Mouse (Mus musculus) midbrain, embryonic 11.5 days (tissue): ENCODE results near the gene Shcbp1. TPM values are rescaled to one million over a fixed set of nuclear protein-coding genes. Genes with fewer than 3 reads are reported as not detected.
"Not testable (repeated sequence)": the region's sequence is repeated elsewhere in the genome, so short reads cannot be mapped to it uniquely, and the experiment has no call there.

Source experiments
- ATAC-seq: fragments of 200-750 bp; cut with Nextera tagmentation; 2 replicates; pipeline ENCODE4 v1.8.0; 2017; ENCODE audit warnings: moderate TSS enrichment, moderate library complexity; ENCODE audit not compliant: low FRiP score
- DNase-seq: peaks from one replicate; pipeline ENCODE4 v3.0.0; 2015; ENCODE audit warnings: low spot score; ENCODE audit errors: missing footprints
- H3K27ac ChIP-seq: fragments of 300-500 bp; sonication (generic); 2 replicates; pipeline ENCODE4 v1.5.1; 2014; ENCODE audit warnings: low read depth, low read length
- H3K27me3 ChIP-seq: fragments of 300-500 bp; sonication (generic); 2 replicates; pipeline ENCODE4 v1.6.1; 2014; ENCODE audit warnings: mild to moderate bottlenecking, low read length, moderate library complexity, mixed read lengths; ENCODE audit not compliant: control insufficient read depth, insufficient read depth
- H3K36me3 ChIP-seq: fragments of 300-500 bp; sonication (generic); 2 replicates; pipeline ENCODE4 v1.6.1; 2014; ENCODE audit warnings: mild to moderate bottlenecking, low read length, moderate library complexity, mixed read lengths; ENCODE audit not compliant: control insufficient read depth, insufficient read depth
- H3K4me1 ChIP-seq: fragments of 300-500 bp; sonication (generic); 2 replicates; pipeline ENCODE4 v1.6.1; 2014; ENCODE audit warnings: low read length; ENCODE audit not compliant: control insufficient read depth, insufficient read depth
- H3K4me2 ChIP-seq: fragments of 300-500 bp; sonication (generic); 2 replicates; pipeline ENCODE4 v1.6.1; 2014; ENCODE audit warnings: mild to moderate bottlenecking, moderate library complexity
- H3K4me3 ChIP-seq: fragments of 300-500 bp; sonication (generic); 2 replicates; pipeline ENCODE4 v1.5.1; 2014; ENCODE audit warnings: low read depth, low read length
- H3K9ac ChIP-seq: fragments of 300-500 bp; sonication (generic); 2 replicates; pipeline ENCODE4 v1.6.1; 2014; ENCODE audit warnings: low read length
- H3K9me3 ChIP-seq: fragments of 300-500 bp; sonication (generic); 2 replicates; pipeline ENCODE4 v1.6.1; 2016; ENCODE audit warnings: low read length; ENCODE audit not compliant: control insufficient read depth
- whole genome bisulfite sequencing: fragments of 180-500 bp; shearing (Covaris S2); extraction: QIAGEN DNeasy Blood & Tissue Kit; methylation state at CpG from one replicate; pipeline ENCODE4 v1.1.7; 2014; 5-methylcytosine and 5-hydroxymethylcytosine counted together
- polyA plus RNA-seq: library from polyadenylated mRNA; unstranded; fragments of >200 nt; fragmentation: Nextera tagmentation; extraction: Ambion mirVana; gene quantifications from 2 replicates; pipeline ENCODE4 v1.2.1, GENCODE M21; 2014

The Shcbp1 gene
- 78.2 and 87.4 TPM in 2 replicates for polyA plus RNA-seq

DNA sequence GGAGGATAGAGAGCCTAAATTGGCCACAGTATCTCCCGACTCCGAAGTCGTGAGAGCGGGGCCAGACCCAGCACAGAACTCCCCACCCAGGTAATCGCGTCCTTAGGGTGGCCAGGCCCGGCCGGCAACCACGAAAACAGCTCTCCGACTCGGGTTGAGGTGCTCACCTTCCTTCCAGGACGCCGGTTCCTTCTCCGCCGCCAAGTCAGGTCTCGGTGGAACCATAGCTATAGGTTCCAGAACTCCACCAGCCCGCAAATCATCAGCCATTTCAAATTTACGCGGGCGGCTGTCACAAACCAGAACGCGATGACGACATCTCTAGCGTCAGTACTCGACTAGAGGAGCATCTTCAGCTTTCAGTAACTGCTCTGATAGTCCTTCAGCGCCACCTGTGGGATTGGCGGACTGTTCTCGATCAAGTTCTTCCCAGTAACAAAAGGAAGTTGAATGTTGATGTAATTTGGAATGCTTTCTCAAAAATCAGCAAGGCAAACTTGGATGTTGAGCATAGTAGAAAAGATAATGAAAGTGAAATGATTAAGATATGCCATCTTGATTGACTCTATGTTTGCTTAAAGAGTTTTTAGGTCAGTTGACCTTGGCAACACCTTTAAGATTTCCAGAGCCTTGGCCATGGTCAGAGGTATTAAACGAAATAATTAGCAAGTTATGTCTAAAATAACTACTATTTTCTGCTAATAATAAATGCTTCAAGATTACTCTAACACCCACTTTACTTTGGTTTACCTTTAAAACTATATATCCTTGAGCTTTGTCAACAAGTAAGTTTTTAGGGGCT lies at the start of gene Shcbp1:
Gene Shcbp1, minus strand, starts transcription at position 314 of the 802 bp plus-strand sequence.
- DNase-seq (peak; percentile 98), ATAC-seq (peak; percentile 98)
- Histone ChIP-seq H3K4me3 (peak within 1 kb of the TSS; percentile 75), H3K27me3 (no peaks in the 10 kb centered on the region), H3K9me3 (no peaks in the 10 kb centered on the region; the same call in 1 of the 2 replicates), H3K4me2 (peak within 1 kb of the TSS; percentile 64), H3K27ac (no peak within 1 kb of the TSS), H3K36me3 (no peaks in the 10 kb centered on the region; the same call in 1 of the 2 replicates), H3K4me1 (no peaks in the 10 kb centered on the region; the same call in 1 of the 2 replicates), H3K9ac (peak within 1 kb of the TSS; percentile 72)
- 7% methylated on average over 29 of the region's 29 CpGs for WGBS

DNA sequence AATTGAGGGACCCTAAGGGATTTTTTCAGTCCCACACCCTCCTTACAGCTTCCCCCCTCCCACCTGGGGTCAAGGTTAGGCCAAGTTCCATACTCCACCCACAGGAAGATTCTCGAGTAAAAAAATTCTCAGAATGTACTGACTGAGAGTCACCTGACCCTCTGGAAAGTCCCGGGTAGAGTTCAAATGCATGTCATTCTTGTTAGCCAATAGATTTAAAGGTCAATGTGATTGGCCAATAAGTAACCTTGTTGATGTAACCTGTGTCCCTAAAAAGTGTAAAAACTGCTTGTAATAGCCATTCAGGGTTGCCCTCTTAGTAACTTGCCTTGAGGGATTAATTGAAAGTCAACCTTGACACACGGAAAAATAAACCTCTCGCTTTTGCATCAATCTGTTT lies 29.5 kb upstream of the Shcbp1 start:
- no peak for DNase-seq
- WGBS = 89% methylated on average over 4 of the region's 4 CpGs

GRCm38 (mm10) chr8:4800524-4801122 lies 21.3 kb upstream of the Shcbp1 start:
- Histone ChIP-seq H3K27ac (no peak overlapping the region), H3K4me2 (no peak overlapping the region), H3K4me1 (no peaks in the 10 kb centered on the region), H3K9ac (no peak overlapping the region), H3K9me3 (no peaks in the 10 kb centered on the region), H3K4me3 (no peak overlapping the region), H3K27me3 (no peaks in the 10 kb centered on the region), H3K36me3 (no peaks in the 10 kb centered on the region)
- peak; percentile 92 for DNase-seq
- peak; percentile 65 for ATAC-seq
- 61% methylated on average over 19 of the region's 19 CpGs for WGBS

More for the DNA sequence above, 29.5 kb upstream of the Shcbp1 start:
- ATAC-seq = no peak
- H3K27ac ChIP-seq = no peak overlapping the region
- no peak overlapping the region for H3K4me3 ChIP-seq
- H3K36me3 ChIP-seq = no peaks in the 10 kb centered on the region
- no peaks in the 10 kb centered on the region for H3K27me3 ChIP-seq
- no peak overlapping the region for H3K9ac ChIP-seq
- H3K4me2 ChIP-seq = no peak overlapping the region
- H3K9me3 ChIP-seq = no peaks in the 10 kb centered on the region; the same call in 1 of the 2 replicates
- no peaks in the 10 kb centered on the region for H3K4me1 ChIP-seq

DNA sequence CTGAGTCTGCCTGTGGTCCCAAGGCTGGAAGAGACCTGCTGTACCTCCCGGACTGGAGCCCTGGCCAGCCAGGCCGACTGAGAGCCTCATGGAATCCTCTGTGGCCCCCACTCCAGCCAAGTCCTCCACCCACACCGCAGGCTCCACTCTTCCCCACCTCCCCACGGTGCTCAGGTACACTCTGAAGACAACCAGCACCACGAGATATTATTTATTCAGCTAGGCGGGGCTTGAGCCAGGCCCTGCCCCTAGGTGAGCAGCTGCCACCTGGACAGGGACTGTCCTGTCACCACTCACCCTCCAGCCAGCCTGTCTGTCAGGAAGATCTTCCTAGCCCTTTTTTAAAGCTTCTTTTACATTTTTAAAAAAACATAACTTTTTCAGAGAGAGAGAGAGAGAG lies 1.1 kb downstream of the Shcbp1 start:
- Histone ChIP-seq H3K27ac (no peak overlapping the region), H3K4me1 (no peaks in the 10 kb centered on the region; the same call in 1 of the 2 replicates), H3K4me2 (peak overlapping the region; percentile 64), H3K36me3 (peaks cover 3% of the 10 kb centered on the region; the same call in 1 of the 2 replicates), H3K4me3 (peak overlapping the region; percentile 75), H3K27me3 (no peaks in the 10 kb centered on the region), H3K9me3 (no peaks in the 10 kb centered on the region; the same call in 1 of the 2 replicates), H3K9ac (no peak overlapping the region)
- ATAC-seq = no peak; the same call in 1 of the 2 replicates
- no peak for DNase-seq
- WGBS = 85% methylated on average over 6 of the region's 6 CpGs

GRCm38 (mm10) chr8:4764751-4765150 lies 14.6 kb downstream of the Shcbp1 start:
- 86% methylated on average over 4 of the region's 4 CpGs for WGBS
- Histone ChIP-seq H3K27me3 (no peaks in the 10 kb centered on the region), H3K27ac (no peak overlapping the region), H3K4me1 (no peaks in the 10 kb centered on the region), H3K4me2 (no peak overlapping the region), H3K9ac (no peak overlapping the region), H3K36me3 (no peaks in the 10 kb centered on the region), H3K9me3 (no peaks in the 10 kb centered on the region), H3K4me3 (no peak overlapping the region)
- no peak for DNase-seq
- no peak for ATAC-seq

GRCm38 (mm10) chr8:4753048-4753447 lies 26.3 kb downstream of the Shcbp1 start:
- no peak overlapping the region for H3K9ac ChIP-seq
- H3K27me3 ChIP-seq = no peaks in the 10 kb centered on the region
- 92% methylated on average over 5 of the region's 5 CpGs for WGBS
- ATAC-seq = no peak
- no peak for DNase-seq
- no peaks in the 10 kb centered on the region for H3K4me1 ChIP-seq
- H3K27ac ChIP-seq = no peak overlapping the region
- no peak overlapping the region for H3K4me2 ChIP-seq
- no peak overlapping the region for H3K4me3 ChIP-seq
- no peaks in the 10 kb centered on the region for H3K36me3 ChIP-seq
- H3K9me3 ChIP-seq = no peaks in the 10 kb centered on the region

GRCm38 (mm10) chr8:4730942-4731341 lies 48.4 kb downstream of the Shcbp1 start:
- no peak overlapping the region for H3K4me3 ChIP-seq
- ATAC-seq (no peak), DNase-seq (no peak)
- no peak overlapping the region for H3K27ac ChIP-seq
- no peaks in the 10 kb centered on the region for H3K4me1 ChIP-seq
- H3K36me3 ChIP-seq = peaks cover under 1% of the 10 kb centered on the region; the same call in 1 of the 2 replicates
- H3K27me3 ChIP-seq = no peaks in the 10 kb centered on the region
- 75% methylated on average over 1 of the region's 1 CpGs for WGBS
- H3K9me3 ChIP-seq = no peaks in the 10 kb centered on the region; the same call in 1 of the 2 replicates
- no peak overlapping the region for H3K9ac ChIP-seq
- no peak overlapping the region for H3K4me2 ChIP-seq

GRCm38 (mm10) chr8:4715546-4715945 lies 63.8 kb downstream of the Shcbp1 start:
- no peak overlapping the region for H3K9ac ChIP-seq
- H3K9me3 ChIP-seq = no peaks in the 10 kb centered on the region
- 52% methylated on average over 2 of the region's 2 CpGs for WGBS
- DNase-seq = no peak
- ATAC-seq = no peak
- no peak overlapping the region for H3K4me2 ChIP-seq
- H3K4me3 ChIP-seq = no peak overlapping the region
- H3K27ac ChIP-seq = no peak overlapping the region
- no peaks in the 10 kb centered on the region for H3K36me3 ChIP-seq
- no peaks in the 10 kb centered on the region for H3K27me3 ChIP-seq
- H3K4me1 ChIP-seq = no peaks in the 10 kb centered on the region

GRCm38 (mm10) chr8:4708346-4708745 lies 71.0 kb downstream of the Shcbp1 start:
- not testable (repeated sequence) for H3K36me3 ChIP-seq, H3K4me2 ChIP-seq, H3K27me3 ChIP-seq, H3K4me3 ChIP-seq, H3K4me1 ChIP-seq, H3K27ac ChIP-seq, H3K9ac ChIP-seq, ATAC-seq, H3K9me3 ChIP-seq, DNase-seq
- WGBS = 65% methylated on average over 5 of the region's 5 CpGs
